In the genomic region with DNA sequence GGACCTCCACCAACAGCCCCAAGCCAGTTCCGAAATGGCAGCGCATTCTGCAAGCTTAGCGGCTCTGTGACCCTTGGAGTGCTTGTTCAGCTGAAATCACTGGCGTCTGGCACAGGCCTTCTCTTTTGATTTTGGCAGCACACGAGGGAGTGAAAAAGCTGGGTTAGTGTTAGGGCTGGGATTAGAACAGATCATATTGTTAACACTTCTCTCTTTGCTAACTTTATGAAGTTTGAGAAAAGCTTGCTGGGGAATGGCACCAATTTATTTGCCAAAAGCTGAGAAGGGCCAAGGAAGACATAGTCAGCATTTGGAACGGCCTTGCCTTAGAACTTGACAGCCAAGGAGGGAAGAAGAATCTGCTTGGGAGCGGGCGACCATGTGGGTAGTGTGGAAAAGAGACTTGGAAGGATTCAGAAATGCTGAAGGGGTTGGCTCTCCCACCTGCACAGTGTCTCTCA, we compare ENCODE assay signal across 14 mouse cellular contexts. TPM values are rescaled to one million over a fixed set of nuclear protein-coding genes. Genes with fewer than 3 reads are reported as not detected.
DNase-seq lines count a peak whose midpoint lies in the region; ATAC-seq and TF ChIP-seq lines count a peak whose summit lies in the region.
"Had no signal": no experiment of that assay in that cellular context is flagged by ENCODE, and none has a peak within 500 bp of the region (broad histone marks: within the 10 kb centered on the region; RNA-seq: fewer than 3 reads in every experiment).

No protein-coding gene starts in this region.

- no peaks in the 10 kb centered on the region for H3K9me3 ChIP-seq in forebrain, embryonic 16.5 days (ENCODE audit: control insufficient read depth, low read length)
- H3K9me3 ChIP-seq in forebrain, embryonic 13.5 days (replicated peaks), result no peaks in the 10 kb centered on the region
- H3K9me3 ChIP-seq in liver, postnatal 0 days (ENCODE audit: low read length), result no peaks in the 10 kb centered on the region
- no peaks in the 10 kb centered on the region for H3K9me3 ChIP-seq in liver, embryonic 11.5 days (ENCODE audit: control insufficient read depth, low read length)
- no peaks in the 10 kb centered on the region for H3K9me3 ChIP-seq in midbrain, embryonic 11.5 days (ENCODE audit: control insufficient read depth, low read length)
- H3K9me3 ChIP-seq: heart, embryonic 10.5 days; hindbrain, embryonic 10.5 days; lung, embryonic 15.5 days had no signal

- H3K4me3 ChIP-seq in forebrain, embryonic 16.5 days (replicated peaks; ENCODE audit: low read length), result no peak overlapping the region
- H3K4me3 ChIP-seq in forebrain, embryonic 13.5 days, result no peak overlapping the region
- H3K4me3 ChIP-seq in liver, postnatal 0 days (ENCODE audit: low read depth, low read length), result no peak overlapping the region
- no peak overlapping the region for H3K4me3 ChIP-seq in liver, embryonic 11.5 days (ENCODE audit: low read depth, low read length)
- no peak overlapping the region for H3K4me3 ChIP-seq in midbrain, embryonic 11.5 days (ENCODE audit: low read depth, low read length)
- H3K4me3 ChIP-seq: heart, embryonic 10.5 days; hindbrain, embryonic 10.5 days; lung, embryonic 15.5 days had no signal

- no peak for TF ChIP-seq EP300 in liver, postnatal 0 days (IDR thresholded peaks at IDR 0.05; ENCODE audit: low read depth)

- ATAC-seq in forebrain, embryonic 16.5 days, result peak; percentile 66
- ATAC-seq in forebrain, embryonic 13.5 days, result no peak
- no peak for ATAC-seq in liver, postnatal 0 days
- no peak for ATAC-seq in liver, embryonic 11.5 days (replicated peaks; ENCODE audit: low FRiP score)
- no peak for ATAC-seq in midbrain, embryonic 11.5 days (ENCODE audit: low FRiP score)
- ATAC-seq: midbrain, embryonic 16.5 days had no signal

- H3K4me1 ChIP-seq in forebrain, embryonic 16.5 days (replicated peaks; ENCODE audit: control insufficient read depth, insufficient read depth, low read length), result peaks cover 4% of the 10 kb centered on the region; the same call in 1 of the 2 replicates
- H3K4me1 ChIP-seq in forebrain, embryonic 13.5 days, result no peaks in the 10 kb centered on the region
- H3K4me1 ChIP-seq in liver, postnatal 0 days (ENCODE audit: insufficient read depth), result no peaks in the 10 kb centered on the region
- H3K4me1 ChIP-seq in liver, embryonic 11.5 days (replicated peaks; ENCODE audit: control insufficient read depth, insufficient read depth, low read length), result no peaks in the 10 kb centered on the region
- H3K4me1 ChIP-seq in midbrain, embryonic 11.5 days (ENCODE audit: control insufficient read depth, insufficient read depth, low read length), result peaks cover 2% of the 10 kb centered on the region; the same call in 1 of the 2 replicates
- H3K4me1 ChIP-seq: lung, embryonic 15.5 days had no signal

- peak; percentile 7 for DNase-seq in liver, postnatal 0 days
- DNase-seq in liver, embryonic 11.5 days (ENCODE audit: low spot score), result no peak
- peak; percentile 72 for DNase-seq in kidney, adult 9 months
- peak; percentile 32 to 48 for DNase-seq in right cerebral cortex, postnatal 36 days (ENCODE audit: low spot score in 2 of 2)
- no peak for DNase-seq in midbrain, embryonic 11.5 days (ENCODE audit: low spot score, missing footprints)
- DNase-seq in heart, adult 18-20 months, result no peak
- DNase-seq: spleen, adult 18-20 months had no signal

- H3K36me3 ChIP-seq in forebrain, embryonic 16.5 days (ENCODE audit: control insufficient read depth, insufficient read depth), result no peaks in the 10 kb centered on the region
- H3K36me3 ChIP-seq in forebrain, embryonic 13.5 days (ENCODE audit: poor library complexity, severe bottlenecking), result no peaks in the 10 kb centered on the region
- H3K36me3 ChIP-seq in liver, postnatal 0 days (replicated peaks; ENCODE audit: insufficient read depth, low read length), result no peaks in the 10 kb centered on the region
- H3K36me3 ChIP-seq in liver, embryonic 11.5 days (ENCODE audit: control insufficient read depth, insufficient read depth, low read length), result no peaks in the 10 kb centered on the region
- no peaks in the 10 kb centered on the region for H3K36me3 ChIP-seq in midbrain, embryonic 11.5 days (ENCODE audit: control insufficient read depth, insufficient read depth, low read length)
- H3K36me3 ChIP-seq: heart, embryonic 10.5 days; hindbrain, embryonic 10.5 days; lung, embryonic 15.5 days had no signal

- no peak overlapping the region for H3K27ac ChIP-seq in forebrain, embryonic 16.5 days (ENCODE audit: low read length)
- no peak overlapping the region for H3K27ac ChIP-seq in forebrain, embryonic 13.5 days
- no peak overlapping the region for H3K27ac ChIP-seq in liver, postnatal 0 days (ENCODE audit: low read depth)
- H3K27ac ChIP-seq in liver, embryonic 11.5 days (ENCODE audit: low read depth, low read length), result no peak overlapping the region
- no peak overlapping the region for H3K27ac ChIP-seq in midbrain, embryonic 11.5 days (ENCODE audit: low read depth, low read length)
- H3K27ac ChIP-seq: heart, embryonic 10.5 days; hindbrain, embryonic 10.5 days; kidney, postnatal 0 days; lung, embryonic 15.5 days had no signal

- TF ChIP-seq CTCF in liver, postnatal 0 days (IDR thresholded peaks at IDR 0.05; ENCODE audit: low read depth), result no peak

- H3K27me3 ChIP-seq in forebrain, embryonic 16.5 days (replicated peaks; ENCODE audit: control insufficient read depth, insufficient read depth, low read length), result no peaks in the 10 kb centered on the region
- H3K27me3 ChIP-seq in forebrain, embryonic 13.5 days, result no peaks in the 10 kb centered on the region
- H3K27me3 ChIP-seq in liver, postnatal 0 days (ENCODE audit: insufficient read depth, low read length), result no peaks in the 10 kb centered on the region
- H3K27me3 ChIP-seq in liver, embryonic 11.5 days (replicated peaks; ENCODE audit: control insufficient read depth, insufficient read depth, low read length), result no peaks in the 10 kb centered on the region
- H3K27me3 ChIP-seq in midbrain, embryonic 11.5 days (ENCODE audit: control insufficient read depth, insufficient read depth, low read length), result no peaks in the 10 kb centered on the region
- H3K27me3 ChIP-seq: lung, embryonic 15.5 days had no signal

- no peak overlapping the region for H3K4me2 ChIP-seq in forebrain, embryonic 16.5 days (ENCODE audit: low read length)
- no peak overlapping the region for H3K4me2 ChIP-seq in forebrain, embryonic 13.5 days
- H3K4me2 ChIP-seq in liver, postnatal 0 days (ENCODE audit: low read depth, low read length), result no peak overlapping the region
- no peak overlapping the region for H3K4me2 ChIP-seq in liver, embryonic 11.5 days
- no peak overlapping the region for H3K4me2 ChIP-seq in midbrain, embryonic 11.5 days
- H3K4me2 ChIP-seq: lung, embryonic 15.5 days had no signal

- H3K9ac ChIP-seq in forebrain, embryonic 16.5 days (replicated peaks; ENCODE audit: low read depth, low read length), result no peak overlapping the region
- no peak overlapping the region for H3K9ac ChIP-seq in forebrain, embryonic 13.5 days
- no peak overlapping the region for H3K9ac ChIP-seq in liver, postnatal 0 days (replicated peaks)
- no peak overlapping the region for H3K9ac ChIP-seq in liver, embryonic 11.5 days (ENCODE audit: low read depth, low read length)
- H3K9ac ChIP-seq in midbrain, embryonic 11.5 days (ENCODE audit: low read length), result no peak overlapping the region
- H3K9ac ChIP-seq: lung, embryonic 15.5 days had no signal

- WGBS in forebrain, embryonic 16.5 days, result 60% methylated on average over 8 of the region's 8 CpGs
- WGBS in forebrain, embryonic 13.5 days, result 68% methylated on average over 8 of the region's 8 CpGs
- 60% methylated on average over 8 of the region's 8 CpGs for WGBS in liver, postnatal 0 days (ENCODE audit: insufficient replicate concordance)
- WGBS in liver, embryonic 11.5 days, result 72% methylated on average over 8 of the region's 8 CpGs
- WGBS in midbrain, embryonic 11.5 days, result 76% methylated on average over 8 of the region's 8 CpGs

RNA-seq across cellular contexts. Expression of a gene that starts 50.5 kb away (rescaled TPM):
- 373 and 397 TPM in 2 replicates for polyA plus RNA-seq in forebrain, embryonic 16.5 days (2015; fragmentation: Nextera tagmentation; extraction: Ambion mirVana)
- polyA plus RNA-seq in forebrain, embryonic 13.5 days (2015; fragmentation: Nextera tagmentation; extraction: Ambion mirVana), result 436 and 453 TPM in 2 replicates
- 85.8 and 99.5 TPM in 2 replicates for polyA plus RNA-seq in liver, postnatal 0 days (2015; fragmentation: Nextera tagmentation; extraction: Ambion mirVana)
- polyA plus RNA-seq in liver, embryonic 11.5 days (2014; fragmentation: Nextera tagmentation; extraction: Ambion mirVana), result 331 and 367 TPM in 2 replicates
- polyA plus RNA-seq in midbrain, embryonic 11.5 days (2014; fragmentation: Nextera tagmentation; extraction: Ambion mirVana), result 473 and 513 TPM in 2 replicates
- total RNA-seq in heart, adult 18-20 months (2021), result 10 to 100 TPM; 42.2 to 47.8 TPM

Comparison
In these comparisons a context has a peak if more than half of its experiments do, and no peak if none do; other contexts are left out.
1. DNase-seq: peak in liver, postnatal 0 days (single experiment), kidney, adult 9 months (single experiment) and right cerebral cortex, postnatal 36 days (2 of 2); none in liver, embryonic 11.5 days (single experiment), midbrain, embryonic 11.5 days (single experiment) and heart, adult 18-20 months (0 of 2).